Mouse (Mus musculus) cerebellum, postnatal 10 days (tissue): Measurements from ENCODE around the gene Dnajc6.
A peak's percentile ranks its signal among the peaks of the same experiment; 100 is the strongest.

Source experiments
- DNase-seq, 2 experiments: peaks; one replicate each; pipeline ENCODE4 v3.0.0; 2021; ENCODE audit warnings: mixed read lengths in 2 of 2

The Dnajc6 gene

DNA sequence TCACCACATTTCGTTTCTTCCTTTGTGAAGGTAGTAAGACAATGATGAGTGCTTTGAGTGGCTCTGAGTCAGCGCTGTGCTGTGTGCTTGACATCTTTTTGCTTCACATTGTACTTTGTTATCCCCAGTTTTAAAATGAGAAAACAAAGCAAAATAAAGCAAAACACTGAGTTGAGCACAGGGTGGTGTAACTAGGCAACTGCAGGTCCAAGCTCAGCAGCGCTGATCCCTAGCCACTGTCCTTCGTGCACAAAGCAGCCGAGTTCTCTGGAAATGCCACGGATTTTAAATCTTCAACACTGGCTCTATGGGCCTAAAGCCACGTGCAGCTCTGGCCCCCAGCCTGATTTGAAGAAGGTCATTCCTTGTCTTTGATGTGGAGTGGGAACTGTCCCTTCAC lies 72.6 kb downstream of the Dnajc6 start:
- no peak for DNase-seq

DNA sequence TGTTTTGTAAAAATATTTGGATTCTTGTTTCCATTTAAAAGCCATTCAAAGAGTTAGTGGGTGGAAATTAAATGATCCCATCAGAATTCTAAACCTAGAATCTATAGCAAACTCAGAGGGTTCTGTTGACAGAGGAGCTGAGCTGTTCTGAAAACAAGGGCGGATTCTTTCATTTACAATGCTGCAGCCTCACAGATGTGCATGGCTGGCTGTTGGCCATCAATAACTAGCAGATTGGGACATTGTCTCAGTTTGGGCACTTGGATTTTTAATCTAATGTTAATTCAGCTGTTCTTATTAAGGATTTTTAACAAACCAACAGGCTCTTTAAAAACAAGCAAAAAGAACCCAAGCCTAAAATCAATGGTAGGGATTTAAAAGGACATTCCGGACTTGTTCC lies 75.7 kb downstream of the Dnajc6 start:
- no peak for DNase-seq

DNA sequence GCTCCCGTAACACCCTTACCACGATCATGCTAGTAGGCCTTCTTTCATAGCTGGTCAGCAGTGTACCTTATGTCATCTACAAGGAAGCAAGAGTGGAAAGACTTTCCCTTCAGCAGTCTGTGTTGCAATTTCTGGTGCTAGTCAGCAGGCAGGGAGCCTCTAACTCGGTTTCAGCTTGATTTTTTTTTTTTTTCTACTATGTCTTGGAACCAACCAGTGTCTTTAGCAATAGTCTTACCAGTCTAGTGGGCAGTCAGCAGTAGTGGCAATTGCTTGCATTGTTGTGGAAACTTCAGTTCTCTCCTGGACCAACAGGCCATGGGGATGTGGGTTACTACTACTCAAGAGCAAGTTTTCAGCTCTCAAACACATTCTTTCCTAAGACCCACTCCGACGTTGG lies 78.9 kb downstream of the Dnajc6 start:
- DNase-seq: no peak

DNA sequence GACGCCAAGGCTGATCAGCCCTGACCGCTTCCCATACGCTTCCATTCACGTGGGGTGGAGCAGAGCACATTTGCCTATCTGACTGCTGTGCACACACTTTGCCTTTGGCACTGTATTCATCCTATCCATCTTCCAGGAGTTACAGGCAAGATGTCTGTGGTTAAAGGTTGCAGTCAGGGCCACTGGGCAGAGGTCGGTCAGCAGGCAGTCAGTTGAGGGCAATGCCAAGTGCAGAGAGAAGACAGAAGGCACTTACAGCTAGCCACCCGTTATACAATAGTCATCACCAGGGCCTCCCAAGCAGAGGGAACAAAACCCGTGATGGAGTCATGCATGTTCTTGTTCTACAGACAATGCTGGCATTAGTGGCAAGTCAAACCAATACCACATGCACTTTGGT lies 82.3 kb downstream of the Dnajc6 start:
- no peak for DNase-seq

DNA sequence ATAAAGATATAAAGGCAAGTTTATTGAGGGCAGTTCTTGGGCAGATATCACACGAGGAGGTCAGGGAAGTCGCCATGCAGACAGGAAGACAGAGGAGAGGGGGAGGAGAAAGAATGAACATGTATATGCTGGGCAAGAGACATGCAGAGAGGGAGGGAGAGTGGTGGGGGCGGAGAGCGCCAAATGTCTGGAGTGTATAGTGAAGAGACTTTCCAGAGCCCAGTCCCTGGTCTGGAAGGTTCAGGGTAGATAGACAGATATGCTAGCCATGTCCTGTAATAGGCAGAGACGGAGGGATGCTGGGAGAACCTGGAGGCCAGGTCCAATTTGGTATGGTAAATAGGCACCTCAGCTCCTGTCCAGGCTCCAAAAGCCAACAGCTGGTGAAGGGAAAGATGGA lies 83.1 kb downstream of the Dnajc6 start:
- DNase-seq: no peak

DNA sequence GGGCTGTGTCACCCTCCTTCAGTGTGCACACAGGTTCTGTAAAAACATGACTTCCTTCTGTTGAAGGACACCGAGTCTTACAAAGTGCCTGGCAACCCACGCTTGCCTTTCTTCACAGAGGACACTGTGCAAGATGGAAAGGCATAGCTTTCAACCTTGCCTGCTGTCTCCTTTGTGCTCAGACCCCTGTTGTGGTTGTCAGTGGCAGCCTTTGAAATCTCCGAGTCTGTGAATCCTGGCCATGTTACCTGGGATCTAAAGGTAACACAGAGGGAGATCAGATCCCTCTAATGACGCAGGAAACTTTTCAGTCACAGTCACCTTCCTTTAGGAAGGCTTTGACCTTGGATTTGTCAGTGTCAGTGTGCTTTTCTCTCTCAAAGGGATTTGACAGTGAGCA lies 84.7 kb downstream of the Dnajc6 start:
- DNase-seq: no peak

DNA sequence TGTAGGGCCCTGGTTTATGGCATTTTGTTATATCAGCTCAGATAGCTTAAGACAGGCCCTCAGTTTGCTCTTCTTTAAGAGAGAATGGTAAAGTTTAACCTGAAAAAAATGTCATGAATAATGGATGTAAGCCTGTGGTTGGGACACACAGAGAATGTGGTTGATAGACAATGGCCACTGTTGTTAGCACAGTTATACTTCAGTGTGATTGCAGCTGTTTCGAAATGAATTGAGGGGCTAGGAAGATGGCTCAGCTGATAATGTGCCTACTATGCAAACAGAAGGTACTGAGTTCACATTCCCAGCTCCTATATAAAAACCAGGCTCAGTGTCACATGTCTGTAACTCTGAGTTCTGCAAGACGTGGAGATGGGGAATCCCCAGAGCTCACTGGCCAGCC lies 86.4 kb downstream of the Dnajc6 start:
- no peak for DNase-seq

DNA sequence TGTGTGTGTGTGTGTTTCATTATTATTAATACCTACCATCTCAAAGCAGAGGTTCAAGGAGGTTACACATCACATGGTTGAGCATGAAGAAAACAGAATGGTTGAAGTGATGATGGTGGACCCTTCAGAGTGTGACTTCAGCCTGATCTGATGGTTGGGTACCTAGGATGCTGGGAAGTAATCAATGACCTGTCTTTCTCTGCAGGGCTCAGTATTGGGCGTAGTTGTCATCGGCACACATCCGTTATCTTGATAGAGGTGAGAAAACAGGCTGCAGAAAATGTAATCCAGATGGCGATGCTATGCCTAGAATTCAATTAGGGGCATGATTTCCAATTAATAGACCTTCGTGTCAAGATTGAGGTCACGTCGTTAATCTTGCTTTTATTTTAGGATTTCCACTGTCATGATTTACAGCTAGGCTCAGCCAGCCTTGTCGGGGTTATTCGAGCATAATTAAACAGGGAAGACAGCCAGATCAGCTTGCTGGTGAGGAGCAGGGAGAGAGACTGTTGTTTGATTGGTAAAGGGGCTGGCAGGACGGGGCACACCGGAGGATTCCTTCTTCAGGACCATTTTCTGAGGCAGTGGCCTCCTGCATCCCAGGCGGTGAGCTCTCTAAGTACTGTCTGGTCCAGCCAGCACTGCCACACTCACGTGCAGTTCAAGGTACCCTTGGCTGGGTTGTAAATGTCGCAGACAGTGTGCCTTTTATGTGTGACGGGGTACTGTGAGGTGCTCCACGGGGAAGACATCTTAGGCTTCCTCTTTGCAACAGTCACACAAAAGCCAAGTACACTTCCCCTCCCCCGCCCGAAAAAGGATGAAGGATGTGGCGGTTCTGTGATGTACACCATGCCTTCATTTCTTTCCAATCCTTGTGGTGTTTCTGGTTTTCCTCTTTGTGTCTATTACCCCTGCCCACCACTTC lies 88.3 kb downstream of the Dnajc6 start:
- peak; percentile 83 to 86 for DNase-seq

DNA sequence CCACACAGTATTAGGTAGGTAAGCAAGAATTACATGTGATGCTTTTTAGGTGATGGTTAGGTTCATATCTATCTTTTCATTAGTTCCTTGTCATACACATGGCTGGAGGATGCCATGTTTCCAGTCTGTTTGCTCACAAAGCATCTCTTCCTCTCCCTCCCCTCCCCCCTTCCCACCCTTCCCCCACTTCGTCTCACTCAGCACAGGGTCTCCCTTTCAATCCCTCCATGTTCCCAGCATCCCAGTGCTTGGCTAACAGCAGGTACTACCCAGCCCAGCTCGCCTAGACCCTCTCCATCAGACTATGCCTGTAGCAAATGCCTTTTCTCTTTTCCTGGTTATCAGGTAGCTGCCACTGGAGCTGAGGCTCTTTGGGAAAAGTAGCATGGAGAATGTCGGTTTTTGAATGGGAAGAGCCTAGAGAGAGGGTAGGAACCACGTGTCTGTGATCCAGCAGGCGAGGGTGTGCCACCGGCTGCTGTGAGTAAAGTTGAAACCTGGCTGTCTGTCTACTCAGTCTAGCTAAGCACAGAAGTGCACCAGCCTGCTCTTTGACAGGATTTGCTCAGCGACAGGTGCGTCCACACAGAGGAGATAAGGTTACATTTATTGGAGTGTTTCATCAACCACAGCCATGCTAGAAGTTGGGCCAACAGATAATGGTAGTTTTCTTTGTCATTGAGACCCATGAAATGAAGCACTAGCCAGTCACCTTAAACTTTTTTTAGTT lies 89.2 kb downstream of the Dnajc6 start:
- DNase-seq: no peak

DNA sequence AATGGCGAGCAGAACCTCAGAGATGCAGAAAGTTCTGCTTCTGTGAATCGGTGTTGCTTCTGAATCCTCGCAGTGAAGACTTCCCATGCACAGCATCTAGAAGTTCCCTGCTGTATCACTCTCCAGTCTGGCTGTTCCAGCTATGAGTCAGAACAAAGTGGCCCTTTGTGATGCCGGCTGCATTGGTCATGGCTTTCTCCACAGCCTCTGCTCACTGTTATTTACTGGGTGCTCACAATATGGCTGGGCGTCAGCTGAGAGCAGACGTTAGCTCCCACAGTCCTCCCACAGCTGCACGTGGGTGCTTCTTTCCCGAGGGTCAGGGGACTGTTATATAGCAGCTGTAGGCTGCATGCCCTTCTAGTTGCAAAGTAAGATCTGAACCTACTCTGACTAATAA lies 92.5 kb downstream of the Dnajc6 start:
- DNase-seq: no peak

DNA sequence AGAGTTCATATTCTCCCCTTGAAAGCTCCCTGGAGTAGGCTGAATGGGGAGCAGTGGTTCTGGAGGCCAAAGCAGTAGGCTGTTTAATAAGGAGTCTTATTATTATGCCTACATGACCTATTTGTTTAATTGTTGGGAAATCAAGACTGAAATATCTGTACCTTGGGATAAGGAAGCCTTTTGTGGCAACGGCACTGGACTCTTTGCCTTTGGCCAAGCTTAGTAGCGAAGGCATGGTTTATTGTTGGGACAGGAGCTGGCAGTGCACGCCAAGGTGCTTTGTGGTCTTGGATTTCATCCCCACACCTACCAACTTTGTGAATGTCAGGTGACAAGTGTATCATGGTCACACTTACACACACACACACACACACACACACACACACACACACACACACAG lies 93.3 kb downstream of the Dnajc6 start:
- DNase-seq: no peak

DNA sequence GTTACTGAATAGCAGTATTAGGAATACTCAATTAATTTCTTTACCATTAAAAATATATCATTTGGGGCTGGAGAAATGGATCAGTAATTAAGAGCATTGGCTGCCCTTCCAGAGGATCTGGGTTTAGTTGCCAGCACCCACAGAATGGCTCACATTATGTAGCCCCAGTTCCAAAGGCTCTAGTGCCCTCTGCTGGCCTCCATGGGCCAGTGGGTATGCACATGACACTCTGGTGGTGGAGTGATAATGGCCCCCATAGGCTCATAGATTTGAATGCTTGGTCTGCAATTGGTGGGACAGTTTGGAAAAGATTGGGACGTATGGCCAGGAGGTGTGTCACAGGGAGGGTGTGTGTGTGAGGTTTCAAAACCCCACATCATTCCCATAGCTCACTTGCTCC lies 95.0 kb downstream of the Dnajc6 start:
- peak in 1 of 2 experiments; percentile 26 for DNase-seq

DNA sequence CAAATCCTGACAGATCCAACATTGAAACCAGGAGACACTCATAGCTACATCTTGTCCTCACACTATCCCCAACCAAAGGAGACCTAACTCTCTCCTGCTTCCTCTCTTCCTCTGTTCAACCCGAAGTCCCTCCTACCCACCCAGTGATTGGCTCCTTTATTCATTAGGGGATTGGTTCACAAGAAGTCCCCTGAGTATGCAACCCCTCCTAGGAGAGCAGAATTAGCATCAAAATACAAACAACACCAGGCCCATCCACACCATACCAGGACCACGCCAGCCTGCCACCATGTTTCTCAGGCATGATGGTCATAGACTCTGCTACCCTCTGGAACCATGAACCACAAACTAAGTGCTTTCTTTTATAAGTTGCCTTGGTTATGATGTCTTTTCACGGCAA lies 96.0 kb downstream of the Dnajc6 start:
- DNase-seq: no peak

DNA sequence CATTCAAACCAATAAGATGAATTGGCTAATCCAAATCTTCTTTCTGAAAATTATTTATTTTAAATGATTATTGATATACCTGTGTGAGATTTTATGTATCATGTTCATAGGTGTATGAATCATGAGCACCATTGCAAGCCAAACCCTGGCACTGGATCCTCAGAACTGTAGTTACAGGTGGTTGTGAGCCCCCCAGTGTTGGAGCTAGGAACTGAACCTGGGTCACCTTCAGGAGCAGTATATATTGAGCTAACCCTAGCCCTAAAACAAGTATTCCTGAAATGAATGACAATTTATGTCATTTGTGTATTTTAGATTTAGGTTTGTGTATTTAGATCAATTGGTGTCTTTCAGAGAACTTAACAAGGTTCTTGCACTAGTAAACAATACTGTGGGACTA lies 105.3 kb downstream of the Dnajc6 start:
- peak; percentile 45 to 51 for DNase-seq

DNA sequence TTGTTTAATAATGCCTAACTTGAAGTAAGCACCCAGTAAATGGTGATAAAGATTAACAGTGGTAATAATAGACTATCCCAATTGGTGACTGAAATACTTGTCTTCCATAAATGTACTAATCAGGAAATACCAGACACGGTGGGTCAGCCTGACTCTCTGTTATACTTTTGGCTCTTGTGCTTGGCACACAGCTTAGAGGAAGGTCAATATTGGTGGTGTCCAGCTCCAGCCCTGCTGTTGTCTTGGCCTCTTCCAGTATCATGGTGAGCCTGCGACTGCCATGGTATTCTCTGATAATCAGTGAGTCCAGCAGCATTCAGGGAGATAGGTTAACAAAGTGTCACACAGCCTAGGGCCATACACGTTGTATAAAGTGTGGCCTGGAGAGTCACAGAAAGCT lies 107.2 kb downstream of the Dnajc6 start:
- DNase-seq: peak; percentile 82 to 88

DNA sequence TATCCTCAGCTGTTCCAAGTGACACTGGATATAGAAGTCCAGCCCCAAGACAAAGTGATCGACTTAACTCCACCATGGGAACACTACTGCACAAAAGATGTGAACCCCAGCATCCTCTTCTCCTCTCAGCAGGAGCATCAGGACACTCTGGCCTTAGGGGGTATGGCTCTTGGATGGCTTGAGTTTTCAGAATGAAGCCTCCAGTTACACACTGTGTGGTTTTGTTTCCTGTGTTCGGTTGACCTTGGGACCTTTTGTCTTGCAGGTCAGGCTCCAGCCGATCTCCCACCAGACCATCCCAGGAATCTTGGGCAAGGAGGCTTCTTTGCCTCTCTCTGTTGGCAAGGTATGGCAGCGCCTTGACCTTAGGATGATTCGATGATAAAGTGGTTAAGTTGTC lies 120.1 kb downstream of the Dnajc6 start:
- no peak for DNase-seq

DNA sequence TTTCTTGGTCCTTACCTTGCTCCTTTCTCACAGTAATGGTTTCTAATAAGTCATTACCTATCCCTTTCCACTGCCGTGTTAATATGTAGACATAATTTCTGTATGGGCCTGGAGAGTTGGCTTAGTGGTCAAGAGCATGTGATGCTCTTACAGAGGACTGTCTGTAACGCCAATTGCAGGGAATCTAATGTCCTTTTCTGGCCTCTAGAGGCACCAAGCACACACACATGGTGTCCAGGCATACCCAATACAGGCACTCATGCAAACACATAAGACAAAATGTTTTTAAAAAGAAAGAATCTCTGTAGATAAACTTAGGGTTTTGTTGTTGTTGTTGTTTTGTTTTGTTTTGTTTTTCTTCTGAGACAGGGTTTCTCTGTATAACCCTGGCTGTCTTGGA lies 121.3 kb downstream of the Dnajc6 start:
- DNase-seq: peak in 1 of 2 experiments; percentile 13

DNA sequence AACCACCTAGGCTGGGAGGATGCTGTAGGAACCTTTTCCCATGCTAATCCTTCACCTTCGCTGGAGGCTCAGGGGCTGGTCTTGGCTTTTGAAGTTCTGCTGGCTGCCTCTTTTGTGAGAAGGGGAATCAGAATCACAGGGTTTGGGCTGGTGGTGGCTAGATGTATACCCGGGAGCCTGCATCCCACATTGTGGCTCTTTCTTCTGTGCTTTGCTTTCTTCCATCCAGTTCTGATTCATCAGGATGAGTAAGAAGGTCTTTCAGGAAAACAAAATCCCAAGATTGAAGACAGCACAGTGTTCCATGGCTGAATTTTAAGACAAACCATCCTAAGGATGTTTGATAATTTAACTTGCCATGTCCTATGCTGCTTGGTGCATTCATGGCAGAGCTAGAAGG lies 123.8 kb downstream of the Dnajc6 start:
- DNase-seq: no peak

DNA sequence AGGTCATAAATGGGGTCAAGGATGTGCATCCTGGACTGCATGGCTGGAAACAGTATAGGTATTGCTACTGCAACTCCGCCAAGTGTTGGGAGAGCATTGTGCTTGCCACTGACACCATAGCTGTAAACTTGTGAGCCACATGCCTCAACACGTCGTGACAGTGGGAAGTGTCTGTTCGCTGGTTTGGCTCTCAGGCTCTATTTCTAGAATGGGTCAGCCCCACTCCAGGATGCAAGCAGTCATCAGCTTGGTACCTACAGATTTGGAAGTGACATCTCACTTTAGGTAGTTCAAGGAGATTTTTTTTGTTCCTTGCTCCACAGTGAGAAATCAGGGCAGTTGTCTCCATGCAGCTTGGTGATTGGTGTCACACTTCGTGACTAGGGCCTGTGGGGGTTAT lies 124.8 kb downstream of the Dnajc6 start:
- no peak for DNase-seq

DNA sequence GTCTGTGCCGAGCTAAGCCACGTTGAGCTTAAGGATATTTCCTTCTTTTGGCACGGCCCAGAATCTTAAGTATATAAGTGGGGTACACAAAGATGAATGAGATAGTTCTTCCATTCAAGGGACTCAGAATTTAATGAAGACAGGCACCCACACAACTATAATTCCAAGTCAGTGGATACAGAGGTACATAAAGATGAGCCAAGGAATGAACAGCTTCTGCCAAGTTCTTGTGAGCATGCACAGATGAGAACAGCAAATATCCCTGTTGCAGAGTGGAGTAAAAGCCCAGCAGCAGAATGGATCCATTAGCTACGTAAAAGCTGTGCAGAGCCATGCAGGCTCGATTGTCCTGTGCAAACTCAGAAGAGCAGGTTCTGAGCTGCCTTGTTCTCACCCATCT lies 128.8 kb downstream of the Dnajc6 start:
- no peak for DNase-seq

DNA sequence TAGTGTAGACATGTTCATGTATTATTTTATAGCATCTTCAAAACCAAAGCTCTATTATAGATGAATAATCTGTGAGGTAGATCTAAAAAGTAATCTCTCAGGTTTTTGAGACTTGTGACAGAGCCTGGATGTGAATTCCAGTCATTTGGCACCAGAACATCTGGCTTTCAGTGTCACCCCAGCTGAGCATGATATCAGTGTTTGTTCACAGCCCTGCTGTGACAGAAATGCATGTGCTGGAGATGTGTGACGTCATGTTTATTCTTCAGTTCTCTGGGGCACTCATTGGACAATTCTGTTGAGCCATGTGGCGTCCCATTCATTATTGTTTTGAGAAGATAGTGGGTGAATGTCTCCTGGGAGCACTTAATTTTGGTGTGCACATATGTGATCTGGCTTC lies 139.1 kb downstream of the Dnajc6 start:
- no peak for DNase-seq

DNA sequence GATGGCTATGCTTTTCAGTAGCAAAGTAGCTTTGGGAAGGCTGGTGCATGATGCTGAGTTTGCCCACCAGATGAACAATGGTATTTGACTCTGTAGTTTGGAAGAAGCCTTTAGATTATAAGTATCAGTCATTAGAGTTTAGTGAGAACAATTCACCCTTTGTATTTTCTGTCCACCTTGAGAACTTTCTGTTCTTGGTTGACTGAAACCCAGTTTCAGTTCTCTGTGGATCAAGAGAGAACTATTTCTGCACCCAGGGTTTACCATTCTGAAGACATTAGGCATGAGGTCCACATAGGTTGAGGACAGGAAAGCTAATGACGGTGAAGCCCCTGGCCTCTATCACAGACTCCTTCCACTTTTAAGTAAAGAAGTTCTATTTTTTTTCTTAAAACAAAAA lies 141.0 kb downstream of the Dnajc6 start:
- DNase-seq: no peak

DNA sequence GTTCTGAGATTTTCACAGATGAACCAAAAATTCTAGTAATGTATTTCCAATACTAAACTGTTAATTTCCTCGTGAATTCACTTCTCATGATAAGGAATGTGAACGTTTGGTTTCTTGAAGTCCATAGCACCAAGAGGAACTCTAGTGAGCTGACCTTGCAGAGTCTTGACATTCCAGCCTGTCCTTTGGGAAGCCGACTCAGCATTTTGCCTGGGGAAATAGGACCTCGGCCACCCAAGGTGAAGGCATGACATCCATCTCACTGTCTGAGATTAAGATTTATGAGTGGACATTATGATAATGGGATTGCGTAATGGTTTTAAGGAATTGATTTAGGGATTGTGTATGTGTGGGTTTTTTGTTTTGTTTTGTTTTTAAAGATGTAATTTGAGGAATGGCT lies 144.2 kb downstream of the Dnajc6 start:
- no peak for DNase-seq

DNA sequence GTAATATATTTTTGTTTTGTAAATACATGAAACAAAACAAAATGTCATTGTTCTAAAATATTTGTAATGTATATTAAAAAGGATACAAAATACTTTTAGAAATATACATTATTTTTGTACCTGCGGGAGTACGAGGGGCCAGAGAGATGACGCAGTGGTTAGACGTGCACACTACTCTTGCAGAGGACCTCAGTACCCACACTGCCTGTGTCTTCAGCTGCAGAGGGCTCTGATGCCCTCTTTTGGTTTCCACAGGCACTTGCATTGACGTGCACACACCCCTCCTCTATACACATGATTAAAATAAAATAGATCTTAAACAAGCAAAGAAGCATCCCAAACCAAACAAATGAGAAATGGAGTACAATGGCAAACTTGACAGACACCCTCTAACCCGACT lies 146.3 kb downstream of the Dnajc6 start:
- no peak for DNase-seq
